Mouse (Mus musculus): ENCODE data around the gene Prdm13. TPM values are rescaled to one million over a fixed set of nuclear protein-coding genes. Genes with fewer than 3 reads are reported as not detected.

Prdm13 gene
- polyA plus RNA-seq, 1 experiment from 2014 or later, result not detected

DNA sequence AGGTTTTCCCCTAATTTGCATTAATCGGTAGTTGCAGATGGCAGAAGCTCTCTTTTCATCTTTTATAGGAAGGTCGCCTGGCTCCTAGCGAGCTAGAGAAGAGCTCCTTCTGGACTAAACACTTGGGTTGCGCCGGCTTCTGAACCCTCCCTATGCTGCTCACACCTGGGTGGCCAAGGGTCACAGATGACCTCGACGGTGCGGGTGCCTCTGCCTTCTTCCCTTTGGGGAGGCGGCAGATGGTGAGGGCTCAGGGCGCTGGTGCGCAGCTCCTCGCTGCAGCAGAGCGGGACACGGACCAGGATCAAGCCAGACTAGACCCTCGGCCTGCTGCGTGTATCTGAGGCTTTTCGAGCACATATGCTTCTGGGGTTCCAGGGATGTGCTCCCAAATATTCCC lies 11.7 kb downstream of the Prdm13 start:
- Histone ChIP-seq H3K36me3 (ENCODE audit: control insufficient read depth, insufficient read depth, low read length) (no peaks in the 10 kb centered on the region), H3K27ac (replicated peaks) (no peak overlapping the region), H3K4me3 (ENCODE audit: low read depth, low read length) (no peak overlapping the region), H3K27me3 (ENCODE audit: control insufficient read depth, insufficient read depth, low read length) (peaks cover 17% of the 10 kb centered on the region), H3K4me2 (replicated peaks; ENCODE audit: low read depth) (no peak overlapping the region), H3K9ac (ENCODE audit: low read length) (no peak overlapping the region), H3K9me3 (ENCODE audit: control insufficient read depth, low read length) (no peaks in the 10 kb centered on the region), H3K4me1 (replicated peaks; ENCODE audit: control insufficient read depth, insufficient read depth) (peaks cover 5% of the 10 kb centered on the region; the same call in 1 of the 2 replicates)
- no peak for ATAC-seq (ENCODE audit: low FRiP score, low TSS enrichment)
- TF ChIP-seq EP300 (optimal IDR thresholded peaks at IDR 0.05) (no peak), CTCF (IDR thresholded peaks at IDR 0.05; ENCODE audit: low read depth) (no peak)
- DNase-seq (ENCODE audit: low spot score), result no peak
- WGBS, result 2% methylated on average over 17 of the region's 17 CpGs

DNA sequence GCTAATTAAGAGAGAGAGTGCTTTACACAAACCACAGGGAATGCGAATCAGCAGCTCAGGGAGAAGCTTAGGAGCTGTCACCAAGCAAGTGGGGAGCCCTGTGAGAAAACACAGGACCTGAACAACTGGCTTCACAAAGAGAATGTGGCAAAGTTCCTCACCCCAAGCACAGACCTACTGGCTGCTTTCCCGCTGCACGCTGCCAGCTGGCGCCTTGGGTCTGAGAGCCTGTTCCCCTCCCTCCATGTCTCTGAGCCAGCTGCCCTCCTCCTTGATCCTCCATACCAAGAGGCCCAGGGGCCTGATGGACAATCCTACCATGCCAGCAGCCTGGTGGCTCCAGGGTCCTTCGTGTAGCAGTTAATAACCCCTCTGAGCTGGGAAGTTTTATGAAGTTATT lies 19.8 kb downstream of the Prdm13 start:
- Histone ChIP-seq H3K27ac (replicated peaks) (no peak overlapping the region), H3K9ac (ENCODE audit: low read length) (no peak overlapping the region), H3K27me3 (ENCODE audit: control insufficient read depth, insufficient read depth, low read length) (no peaks in the 10 kb centered on the region; the same call in 1 of the 2 replicates), H3K36me3 (ENCODE audit: control insufficient read depth, insufficient read depth, low read length) (no peaks in the 10 kb centered on the region), H3K4me3 (ENCODE audit: low read depth, low read length) (no peak overlapping the region), H3K9me3 (ENCODE audit: control insufficient read depth, low read length) (no peaks in the 10 kb centered on the region), H3K4me2 (replicated peaks; ENCODE audit: low read depth) (no peak overlapping the region), H3K4me1 (replicated peaks; ENCODE audit: control insufficient read depth, insufficient read depth) (no peaks in the 10 kb centered on the region)
- ATAC-seq (ENCODE audit: low FRiP score, low TSS enrichment), result no peak
- TF ChIP-seq CTCF (IDR thresholded peaks at IDR 0.05; ENCODE audit: low read depth) (no peak), EP300 (optimal IDR thresholded peaks at IDR 0.05) (no peak)
- no peak for DNase-seq (ENCODE audit: low spot score)
- 20% methylated on average over 5 of the region's 5 CpGs for WGBS

DNA sequence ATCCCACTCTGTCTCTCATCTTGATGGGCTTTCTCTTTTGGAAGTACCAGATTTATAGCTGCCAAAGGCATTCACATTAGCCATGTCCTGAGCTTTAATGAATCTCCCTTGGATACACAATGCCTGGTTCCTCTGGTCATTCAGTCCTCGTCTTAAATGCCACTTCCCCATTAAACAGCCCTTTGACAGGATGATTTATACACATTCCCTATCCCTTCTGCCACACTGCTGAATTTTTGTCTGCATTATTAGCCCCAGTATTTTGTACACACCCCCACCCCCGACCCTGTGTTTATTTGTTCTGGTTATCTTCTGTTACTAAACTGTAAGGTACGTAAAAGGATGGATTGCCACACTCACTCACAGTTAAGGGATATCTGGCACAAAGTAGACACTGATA lies 27.6 kb downstream of the Prdm13 start:
- no peaks in the 10 kb centered on the region for H3K9me3 ChIP-seq (ENCODE audit: control insufficient read depth, low read length)
- H3K36me3 ChIP-seq (ENCODE audit: control insufficient read depth, insufficient read depth, low read length), result no peaks in the 10 kb centered on the region
- H3K4me2 ChIP-seq (replicated peaks; ENCODE audit: low read depth), result no peak overlapping the region
- TF ChIP-seq EP300 (optimal IDR thresholded peaks at IDR 0.05) (no peak), CTCF (IDR thresholded peaks at IDR 0.05; ENCODE audit: low read depth) (no peak)
- no peak overlapping the region for H3K27ac ChIP-seq (replicated peaks)
- H3K4me1 ChIP-seq (replicated peaks; ENCODE audit: control insufficient read depth, insufficient read depth), result no peaks in the 10 kb centered on the region
- no peak overlapping the region for H3K4me3 ChIP-seq (ENCODE audit: low read depth, low read length)
- no peak for ATAC-seq (ENCODE audit: low FRiP score, low TSS enrichment)
- no peak for DNase-seq (ENCODE audit: low spot score)
- WGBS, result 17% methylated on average over 3 of the region's 3 CpGs
- H3K27me3 ChIP-seq (ENCODE audit: control insufficient read depth, insufficient read depth, low read length), result no peaks in the 10 kb centered on the region
- no peak overlapping the region for H3K9ac ChIP-seq (ENCODE audit: low read length)

DNA sequence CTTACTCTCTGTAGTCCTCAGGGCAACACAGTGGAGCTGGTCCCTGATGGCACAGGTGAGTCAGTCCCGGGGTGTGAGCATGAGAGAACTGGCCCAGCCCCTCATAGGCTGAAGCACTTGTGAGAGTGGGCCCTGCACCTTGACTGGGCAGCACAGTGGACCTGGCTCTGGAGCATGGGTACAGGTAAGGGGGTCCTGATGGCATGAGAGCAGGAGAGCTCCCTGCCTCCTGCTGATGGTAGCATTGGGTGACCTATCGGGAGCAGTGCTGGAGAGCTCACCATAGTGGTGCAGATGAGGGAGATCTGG lies 56.5 kb downstream of the Prdm13 start:
- no peaks in the 10 kb centered on the region for H3K27me3 ChIP-seq (ENCODE audit: control insufficient read depth, insufficient read depth, low read length)
- H3K9ac ChIP-seq (ENCODE audit: low read length), result no peak overlapping the region
- H3K4me2 ChIP-seq (replicated peaks; ENCODE audit: low read depth), result no peak overlapping the region
- no peak for TF ChIP-seq CTCF (IDR thresholded peaks at IDR 0.05; ENCODE audit: low read depth)
- no peak for TF ChIP-seq EP300 (optimal IDR thresholded peaks at IDR 0.05)
- no peaks in the 10 kb centered on the region for H3K36me3 ChIP-seq (ENCODE audit: control insufficient read depth, insufficient read depth, low read length)
- no peaks in the 10 kb centered on the region for H3K9me3 ChIP-seq (ENCODE audit: control insufficient read depth, low read length)
- 86% methylated on average over 2 of the region's 2 CpGs for WGBS
- H3K4me1 ChIP-seq (replicated peaks; ENCODE audit: control insufficient read depth, insufficient read depth), result no peaks in the 10 kb centered on the region
- no peak overlapping the region for H3K27ac ChIP-seq (replicated peaks)
- ATAC-seq (ENCODE audit: low FRiP score, low TSS enrichment) (0 out of 2 replicates have a peak, but pooled peaks have one; percentile 12), DNase-seq (ENCODE audit: low spot score) (no peak)
- H3K4me3 ChIP-seq (ENCODE audit: low read depth, low read length), result no peak overlapping the region

DNA sequence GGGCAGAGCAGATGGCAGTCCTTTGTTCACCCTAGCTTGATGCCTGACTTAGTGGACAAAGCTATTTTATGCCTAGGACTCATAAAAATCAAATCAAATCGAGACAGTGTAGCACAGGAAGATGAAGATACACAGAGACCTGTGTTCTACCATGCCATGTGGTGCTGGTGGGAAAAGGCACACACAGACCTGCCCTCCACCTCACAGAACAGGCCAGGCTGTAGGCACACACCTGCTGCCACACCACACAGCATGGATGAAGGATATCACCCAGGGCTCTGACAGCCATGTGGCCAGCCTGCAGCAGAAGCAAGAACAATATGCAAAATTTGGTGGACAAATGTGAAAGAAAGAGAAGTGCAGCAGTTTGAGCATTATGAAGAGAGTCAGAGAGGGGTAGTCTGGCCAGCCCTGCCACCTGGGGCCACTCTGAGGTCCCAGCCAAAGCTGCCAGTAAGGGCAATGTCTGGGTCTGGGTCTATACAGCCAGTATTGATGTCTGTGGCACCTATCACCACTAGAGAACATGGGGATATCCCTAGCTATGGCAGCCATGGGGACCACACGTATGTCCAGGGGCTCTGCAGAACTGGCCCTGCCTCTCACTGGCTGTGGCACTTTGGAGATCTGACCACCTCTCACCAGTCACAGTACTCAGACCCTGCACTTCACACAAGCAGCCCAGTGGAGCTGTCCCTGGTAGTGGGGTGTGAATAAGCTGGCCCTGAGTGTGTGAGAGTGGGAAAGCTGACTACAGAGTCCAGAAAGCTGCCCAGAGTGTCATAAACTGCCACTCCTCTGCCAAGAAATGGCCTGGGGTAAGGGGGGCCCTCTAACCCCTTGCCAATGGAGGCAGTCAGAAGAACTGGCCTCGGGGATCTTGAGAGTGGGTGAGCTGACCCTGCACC lies 57.1 kb downstream of the Prdm13 start:
- no peak overlapping the region for H3K9ac ChIP-seq (ENCODE audit: low read length)

More for the DNA sequence above, 57.1 kb downstream of the Prdm13 start:
- Histone ChIP-seq H3K27ac (replicated peaks) (no peak overlapping the region), H3K4me3 (ENCODE audit: low read depth, low read length) (no peak overlapping the region), H3K27me3 (ENCODE audit: control insufficient read depth, insufficient read depth, low read length) (no peaks in the 10 kb centered on the region), H3K9me3 (ENCODE audit: control insufficient read depth, low read length) (no peaks in the 10 kb centered on the region), H3K36me3 (ENCODE audit: control insufficient read depth, insufficient read depth, low read length) (no peaks in the 10 kb centered on the region), H3K4me1 (replicated peaks; ENCODE audit: control insufficient read depth, insufficient read depth) (no peaks in the 10 kb centered on the region), H3K4me2 (replicated peaks; ENCODE audit: low read depth) (no peak overlapping the region)
- ATAC-seq (ENCODE audit: low FRiP score, low TSS enrichment) (peak; percentile 21; the same call in 1 of the 2 replicates), DNase-seq (ENCODE audit: low spot score) (no peak)
- 46% methylated on average over 3 of the region's 3 CpGs for WGBS
- TF ChIP-seq CTCF (IDR thresholded peaks at IDR 0.05; ENCODE audit: low read depth) (no peak), EP300 (optimal IDR thresholded peaks at IDR 0.05) (no peak)

Other genes with a start within 250 kb of the Prdm13 start
- 23.6 and 24.6 TPM in 2 replicates for gene Ccnc, start 41.7 kb upstream of the Prdm13 start, polyA plus RNA-seq (2015; fragmentation: Nextera tagmentation; extraction: Ambion mirVana)
- gene Usp45, start 81.2 kb upstream of the Prdm13 start, polyA plus RNA-seq (2015; fragmentation: Nextera tagmentation; extraction: Ambion mirVana), result 2.7 and 3.4 TPM in 2 replicates
- 13.5 and 14.8 TPM in 2 replicates for gene Tstd3, start 81.2 kb upstream of the Prdm13 start, polyA plus RNA-seq (2015; fragmentation: Nextera tagmentation; extraction: Ambion mirVana)
- gene Pnisr, start 161.6 kb upstream of the Prdm13 start, polyA plus RNA-seq (2015; fragmentation: Nextera tagmentation; extraction: Ambion mirVana), result 41.3 and 41.4 TPM in 2 replicates
- 14.6 and 15.6 TPM in 2 replicates for gene Coq3, start 193.7 kb upstream of the Prdm13 start, polyA plus RNA-seq (2015; fragmentation: Nextera tagmentation; extraction: Ambion mirVana)
- gene Faxc, start 245.4 kb upstream of the Prdm13 start, polyA plus RNA-seq (2015; fragmentation: Nextera tagmentation; extraction: Ambion mirVana), result 1.5 and 1.7 TPM in 2 replicates